Mouse (Mus musculus) MEL (cell line): ENCODE results near the gene Ganc. TPM values are rescaled to one million over a fixed set of nuclear protein-coding genes. Genes with fewer than 3 reads are reported as not detected.

Source experiments
- DNase-seq: peaks from one replicate; pipeline ENCODE4 v3.0.0; 2011; ENCODE audit warnings: low read depth, low spot score
- H3K27ac ChIP-seq: 2 replicates; pipeline ENCODE4 v1.5.1; 2012; ENCODE audit warnings: low read depth, mild to moderate bottlenecking, control low read depth, low read length, moderate library complexity; ENCODE audit not compliant: control insufficient read depth
- H3K27me3 ChIP-seq, 2 experiments: fragments of 150-350 bp in 1 of 2; sonication (generic) in 1 of 2; 2 replicates each; pipeline ENCODE4 v1.6.1; 2012; ENCODE audit warnings: low read length in 2 of 2, mild to moderate bottlenecking in 2 of 2, improper control_type of control experiment in 1 of 2, moderate library complexity in 1 of 2; ENCODE audit not compliant: insufficient read depth in 2 of 2, control insufficient read depth in 1 of 2
- H3K36me3 ChIP-seq, 2 experiments: 2 replicates each; pipeline ENCODE4 v1.6.1; 2012 to 2014; ENCODE audit warnings: low read length in 2 of 2, improper control_type of control experiment in 1 of 2, inconsistent platforms in 1 of 2, mild to moderate bottlenecking in 1 of 2; ENCODE audit not compliant: insufficient read depth in 2 of 2, control insufficient read depth in 1 of 2
- H3K4me1 ChIP-seq, 2 experiments: fragments of 150-350 bp in 1 of 2; sonication (generic) in 1 of 2; 2 replicates each; pipeline ENCODE4 v1.6.1; 2012; ENCODE audit warnings: low read length in 2 of 2, improper control_type of control experiment in 1 of 2, mild to moderate bottlenecking in 1 of 2; ENCODE audit not compliant: insufficient read depth in 2 of 2, control insufficient read depth in 1 of 2
- H3K4me3 ChIP-seq, 2 experiments: fragments of 150-350 bp in 1 of 2; sonication (generic) in 1 of 2; 2 replicates each; pipeline ENCODE4 v1.5.1; 2012; ENCODE audit warnings: low read depth in 2 of 2, low read length in 2 of 2, mild to moderate bottlenecking in 2 of 2, moderate library complexity in 2 of 2, control low read depth in 1 of 2, improper control_type of control experiment in 1 of 2; ENCODE audit not compliant: control insufficient read depth in 1 of 2, insufficient read depth in 1 of 2
- H3K79me2 ChIP-seq: 2 replicates; pipeline ENCODE4 v1.6.1; 2012; ENCODE audit warnings: mild to moderate bottlenecking, low read length, moderate library complexity; ENCODE audit not compliant: control insufficient read depth, poor library complexity, insufficient read depth
- H3K9ac ChIP-seq: 2 replicates; pipeline ENCODE4 v1.6.1; 2012; ENCODE audit warnings: low read depth, mild to moderate bottlenecking, control low read depth, low read length, moderate library complexity; ENCODE audit not compliant: control insufficient read depth, poor library complexity, severe bottlenecking
- H3K9me3 ChIP-seq: fragments of 150-350 bp; sonication (generic); replicated peaks from 2 replicates; pipeline ENCODE4 v1.6.1; 2012; ENCODE audit warnings: mild to moderate bottlenecking, low read length, improper control_type of control experiment, moderate library complexity; ENCODE audit not compliant: insufficient read depth
- CHD1 ChIP-seq: IDR thresholded peaks from 2 replicates; pipeline ENCODE4 v1.6.1; 2012; ENCODE audit warnings: low read depth, mild to moderate bottlenecking, inconsistent platforms, low read length, improper control_type of control experiment
- E2F4 ChIP-seq: IDR thresholded peaks from 2 replicates; pipeline ENCODE4 v1.6.1; 2011; ENCODE audit warnings: low read depth, low read length, improper control_type of control experiment, borderline replicate concordance
- ETS1 ChIP-seq: IDR thresholded peaks from 2 replicates; pipeline ENCODE4 v1.6.1; 2012; ENCODE audit warnings: low read depth, mild to moderate bottlenecking, inconsistent platforms, low read length, improper control_type of control experiment, moderate library complexity
- GABPA ChIP-seq: IDR thresholded peaks from 2 replicates; pipeline ENCODE4 v1.6.1; 2012; ENCODE audit warnings: low read depth, mild to moderate bottlenecking, inconsistent platforms, low read length, improper control_type of control experiment, moderate library complexity
- HCFC1 ChIP-seq: IDR thresholded peaks from 2 replicates; pipeline ENCODE4 v1.6.1; 2012; ENCODE audit warnings: low read depth, mild to moderate bottlenecking, inconsistent platforms, low read length, improper control_type of control experiment, moderate library complexity
- JUND ChIP-seq: IDR thresholded peaks from 2 replicates; pipeline ENCODE4 v1.6.1; 2011; ENCODE audit warnings: low read depth, mild to moderate bottlenecking, improper control_type of control experiment, low read length
- KAT2A ChIP-seq: conservative IDR thresholded peaks from 2 replicates; pipeline ENCODE4 v1.6.1; 2012; ENCODE audit warnings: low read depth, low read length, improper control_type of control experiment, inconsistent platforms
- MAFK ChIP-seq: IDR thresholded peaks from 2 replicates; pipeline ENCODE4 v1.6.1; 2011; ENCODE audit warnings: low read depth, mild to moderate bottlenecking, low read length, improper control_type of control experiment, borderline replicate concordance
- MAX ChIP-seq: IDR thresholded peaks from 2 replicates; pipeline ENCODE4 v1.6.1; 2011; ENCODE audit warnings: low read length, improper control_type of control experiment
- MAZ ChIP-seq: IDR thresholded peaks from 2 replicates; pipeline ENCODE4 v1.6.1; 2012; ENCODE audit warnings: low read depth, mild to moderate bottlenecking, inconsistent platforms, low read length, improper control_type of control experiment
- MYC ChIP-seq: IDR thresholded peaks from 2 replicates; pipeline ENCODE4 v1.6.1; 2011; ENCODE audit warnings: low read depth, mild to moderate bottlenecking, low read length, improper control_type of control experiment, moderate library complexity
- NELFE ChIP-seq: IDR thresholded peaks from 2 replicates; pipeline ENCODE4 v1.6.1; 2011; ENCODE audit warnings: low read depth, low read length, improper control_type of control experiment
- POLR2A ChIP-seq, 2 experiments: IDR thresholded peaks; 2 replicates each; pipeline ENCODE4 v1.6.1; 2011 to 2012; ENCODE audit warnings: low read length in 2 of 2, mild to moderate bottlenecking in 2 of 2, control low read depth in 1 of 2, improper control_type of control experiment in 1 of 2, low read depth in 1 of 2, moderate library complexity in 1 of 2; ENCODE audit not compliant: control insufficient read depth in 1 of 2, insufficient read depth in 1 of 2, poor library complexity in 1 of 2
- POLR2AphosphoS2 ChIP-seq: IDR thresholded peaks from 2 replicates; pipeline ENCODE4 v1.6.1; 2011; ENCODE audit warnings: low read length, improper control_type of control experiment
- POLR2AphosphoS5 ChIP-seq: IDR thresholded peaks from 2 replicates; pipeline ENCODE4 v1.6.1; 2012; ENCODE audit warnings: low read depth, borderline replicate concordance, mild to moderate bottlenecking, inconsistent platforms, low read length, moderate library complexity, mixed read lengths
- SIN3A ChIP-seq: IDR thresholded peaks from 2 replicates; pipeline ENCODE4 v1.6.1; 2012; ENCODE audit warnings: low read length, improper control_type of control experiment, inconsistent platforms
- TAL1 ChIP-seq: IDR thresholded peaks from 2 replicates; pipeline ENCODE4 v1.6.1; 2012; ENCODE audit warnings: mild to moderate bottlenecking, inconsistent platforms, low read length, moderate library complexity, mixed read lengths
- UBTF ChIP-seq: IDR thresholded peaks from 2 replicates; pipeline ENCODE4 v1.6.1; 2012; ENCODE audit warnings: low read depth, mild to moderate bottlenecking, inconsistent platforms, low read length, improper control_type of control experiment, moderate library complexity, borderline replicate concordance; ENCODE audit not compliant: insufficient read depth
- USF1 ChIP-seq: IDR thresholded peaks from 2 replicates; pipeline ENCODE4 v1.6.1; 2014; ENCODE audit warnings: low read depth, mild to moderate bottlenecking, inconsistent platforms, low read length, improper control_type of control experiment, moderate library complexity
- ZC3H11A ChIP-seq: IDR thresholded peaks from 2 replicates; pipeline ENCODE4 v1.6.1; 2012; ENCODE audit warnings: low read depth, mild to moderate bottlenecking, inconsistent platforms, low read length, improper control_type of control experiment
- ZKSCAN1 ChIP-seq: IDR thresholded peaks from 2 replicates; pipeline ENCODE4 v1.6.1; 2012; ENCODE audit warnings: low read depth, mild to moderate bottlenecking, inconsistent platforms, low read length, improper control_type of control experiment, moderate library complexity
- polyA plus RNA-seq, 2 experiments: library from polyadenylated mRNA; stranded (reverse) in 1 of 2; unstranded in 1 of 2; fragments of >175 nt in 1 of 2; fragments of >200 nt in 1 of 2; gene quantifications; 2 replicates each; pipeline versions ENCODE4 v1.2.1 to v1.2.4; 2012; ENCODE audit warnings: low replicate concordance in 2 of 2, low read depth in 1 of 2; ENCODE audit not compliant: insufficient read length in 2 of 2, insufficient read depth in 1 of 2, missing spikeins in 1 of 2
- total RNA-seq: library from RNA; depleted of rRNA; stranded (reverse); fragments of 300-350 nt; gene quantifications from 2 replicates; pipeline ENCODE4 v1.2.3, GENCODE M21; 2012; rRNA removed

Ganc gene
- 2.0 and 3.1 TPM in 2 replicates for total RNA-seq
- 1 to 10 TPM in 1 of 2 experiments, not detected in 1; 4.4 TPM for polyA plus RNA-seq

- Histone ChIP-seq H3K4me1 (peaks cover 4 to 8% of the 10 kb centered on the region in 2 experiments), H3K36me3 (peaks cover 1 to 13% of the 10 kb centered on the region in 2 experiments; a peak in 3 of 4 replicates), H3K79me2 (peaks cover 25% of the 10 kb centered on the region), H3K9ac (peak within 1 kb of the TSS; percentile 83), H3K4me3 (peak within 1 kb of the TSS; percentile 72 to 84), H3K9me3 (no peaks in the 10 kb centered on the region), H3K27ac (peak within 1 kb of the TSS; percentile 90), H3K27me3 (no peaks in the 10 kb centered on the region)
- no peak for DNase-seq
- TF ChIP-seq CHD1 (no peak), POLR2AphosphoS2 (no peak), JUND (no peak), MAZ (peak; percentile 35; the same call in 1 of the 2 replicates), SIN3A (peak; percentile 78; the same call in 1 of the 2 replicates), ETS1 (no peak), MYC (no peak)
These were observed at the start of gene Ganc for GRCm38 (mm10) chr2:120403653-120403985. Gene Ganc (plus strand): TSS chr2:120403896.

DNA sequence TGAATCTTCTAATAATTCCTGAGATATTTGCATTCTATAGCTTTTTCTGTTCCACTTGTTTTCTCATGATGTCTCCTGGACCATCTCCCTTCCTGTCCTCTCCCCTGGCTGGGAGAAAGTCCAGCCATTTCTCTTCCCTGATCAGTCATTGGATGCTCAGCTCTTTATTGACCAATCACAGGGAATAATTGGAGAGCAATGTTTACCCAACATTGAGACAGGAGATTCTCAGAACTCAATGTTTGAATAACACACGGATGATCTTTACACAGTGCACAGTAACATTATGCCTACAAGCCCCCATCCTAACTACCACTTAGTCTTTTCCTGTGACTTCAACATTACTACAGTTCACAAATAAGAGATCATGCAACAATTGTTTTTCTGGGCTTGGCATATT lies 43.3 kb upstream of the Ganc start:
- no peak for DNase-seq
- TF ChIP-seq MYC = no peak
- no peak for TF ChIP-seq TAL1
- TF ChIP-seq POLR2AphosphoS5 = no peak
- TF ChIP-seq ZC3H11A = no peak
- no peak for TF ChIP-seq HCFC1
- no peak for TF ChIP-seq UBTF
- no peak for TF ChIP-seq MAFK
- TF ChIP-seq KAT2A = no peak
- no peak for TF ChIP-seq MAX
- TF ChIP-seq GABPA = no peak
- TF ChIP-seq POLR2A (IDR thresholded peaks at IDR 0.05; ENCODE audit: control insufficient read depth in 1 of 2, insufficient read depth in 1 of 2, low read depth in 1 of 2, low read length in 2 of 2, poor library complexity in 1 of 2) = no peak
- no peak for TF ChIP-seq ZKSCAN1
- TF ChIP-seq USF1 = no peak
- no peak for TF ChIP-seq NELFE
- no peak for TF ChIP-seq E2F4
- Histone ChIP-seq H3K27me3 (no peaks in the 10 kb centered on the region), H3K79me2 (no peaks in the 10 kb centered on the region), H3K9ac (no peak overlapping the region), H3K36me3 (peaks cover 0 to 17% of the 10 kb centered on the region in 2 experiments; a peak in 2 of 4 replicates), H3K27ac (no peak overlapping the region), H3K9me3 (no peaks in the 10 kb centered on the region), H3K4me1 (no peaks in the 10 kb centered on the region), H3K4me3 (no peak overlapping the region)
